Mouse (Mus musculus): Measurements from ENCODE around the gene Fahd1.

Fahd1 gene

GRCm38 (mm10) chr17:24885356-24886133 lies 35.4 kb upstream of the Fahd1 start:
- DNase-seq: no peak

GRCm38 (mm10) chr17:24884391-24884790 lies 34.2 kb upstream of the Fahd1 start:
- DNase-seq: no peak

- DNase-seq: peak in 1 of 2 experiments; percentile 47
Measured at GRCm38 (mm10) chr17:24881738-24882440, 31.7 kb upstream of the Fahd1 start.

- DNase-seq: no peak
Measured at GRCm38 (mm10) chr17:24878531-24878930, 28.4 kb upstream of the Fahd1 start.

GRCm38 (mm10) chr17:24878117-24878397 lies 27.9 kb upstream of the Fahd1 start:
- DNase-seq: no peak

GRCm38 (mm10) chr17:24877336-24878116 lies 27.4 kb upstream of the Fahd1 start:
- no peak for DNase-seq

GRCm38 (mm10) chr17:24874989-24875388 lies 24.8 kb upstream of the Fahd1 start:
- no peak for DNase-seq

GRCm38 (mm10) chr17:24874405-24874745 lies 24.2 kb upstream of the Fahd1 start:
- no peak for DNase-seq

GRCm38 (mm10) chr17:24873695-24874404 lies 23.7 kb upstream of the Fahd1 start:
- DNase-seq: no peak

GRCm38 (mm10) chr17:24867914-24868313 lies 17.8 kb upstream of the Fahd1 start:
- no peak for DNase-seq

GRCm38 (mm10) chr17:24865776-24866175 lies 15.6 kb upstream of the Fahd1 start, which contains the start of gene Igfals:
Igfals (plus strand) TSS chr17:24865997.
- DNase-seq: no peak

GRCm38 (mm10) chr17:24861785-24862184 lies 11.6 kb upstream of the Fahd1 start:
- DNase-seq: no peak

GRCm38 (mm10) chr17:24860076-24860475 lies 9.9 kb upstream of the Fahd1 start:
- no peak for DNase-seq

GRCm38 (mm10) chr17:24858967-24859366 lies 8.8 kb upstream of the Fahd1 start:
- no peak for DNase-seq

- no peak for DNase-seq
Measured at GRCm38 (mm10) chr17:24857831-24858470, 7.8 kb upstream of the Fahd1 start.

- DNase-seq: no peak
Measured at GRCm38 (mm10) chr17:24856589-24856988, 6.4 kb upstream of the Fahd1 start.

- DNase-seq: no peak
Measured at GRCm38 (mm10) chr17:24855838-24856464, 5.8 kb upstream of the Fahd1 start.

- no peak for DNase-seq
Measured at GRCm38 (mm10) chr17:24851381-24852125, 1.4 kb upstream of the Fahd1 start.

- DNase-seq: no peak
Measured at GRCm38 (mm10) chr17:24850773-24851127, 586 bp upstream of the Fahd1 start.

GRCm38 (mm10) chr17:24849733-24850064 lies 465 bp downstream of the Fahd1 start:
- DNase-seq: no peak

GRCm38 (mm10) chr17:24848600-24849031 lies 1.5 kb downstream of the Fahd1 start:
- DNase-seq: no peak

- DNase-seq: no peak
Measured at GRCm38 (mm10) chr17:24847386-24847785, 2.8 kb downstream of the Fahd1 start.

Measured in spleen, adult 18-20 months (tissue).